ENCODE assay signal across 23 mouse cellular contexts in the genomic region with DNA sequence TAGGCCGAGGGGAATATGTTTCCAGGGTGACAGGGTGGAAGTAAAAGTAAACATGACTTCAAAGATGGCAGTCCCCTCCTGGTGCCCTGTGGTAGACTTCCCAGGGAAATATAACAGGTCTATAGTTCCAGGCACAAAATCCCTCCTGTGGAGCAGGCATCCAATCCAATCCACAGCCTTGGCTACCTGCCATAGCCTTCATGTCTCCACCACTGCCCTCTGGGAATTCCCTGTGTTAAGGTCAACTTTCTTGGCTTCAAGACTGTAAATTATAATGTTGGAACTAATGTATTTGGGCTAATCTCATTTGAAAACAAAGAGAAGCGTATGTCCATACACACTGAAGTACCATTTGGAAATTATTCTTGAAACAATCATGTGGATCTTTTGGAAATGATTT.
DNase-seq lines count a peak whose midpoint lies in the region; ATAC-seq and TF ChIP-seq lines count a peak whose summit lies in the region.
"Had no signal": no experiment of that assay in that cellular context is flagged by ENCODE, and none has a peak within 500 bp of the region (broad histone marks: within the 10 kb centered on the region; RNA-seq: fewer than 3 reads in every experiment).

No protein-coding gene starts in this region.

- no peak overlapping the region for H3K27ac ChIP-seq in kidney, postnatal 0 days
- H3K27ac ChIP-seq: forebrain, embryonic 10.5 days; heart, embryonic 13.5 days; hindbrain, embryonic 15.5 days; intestine, embryonic 15.5 days; layer of hippocampus, adult 2 months; stomach, embryonic 15.5 days had no signal

- peak; percentile 54 for DNase-seq in kidney, postnatal 0 days (ENCODE audit: low spot score)
- DNase-seq in kidney, adult 8-10 months: no peak
- DNase-seq in 3T3-L1 (ENCODE audit: low read depth, low spot score): peak; percentile 58
- peak; percentile 69 for DNase-seq in MN1 (ENCODE audit: low spot score)
- peak; percentile 60 for DNase-seq in adrenal gland, postnatal 14 days
- DNase-seq in thymus, postnatal 25 days: no peak
- no peak for DNase-seq in gastrocnemius, adult 8-10 months (ENCODE audit: low spot score in 2 of 2)
- DNase-seq: cerebellum, adult 11-12 months; cerebellum, postnatal 14 days; forebrain, postnatal 0 days; heart, postnatal 36 days; layer of hippocampus, postnatal 36 days; liver; right cerebral cortex, postnatal 25 days; thymus, adult 18-20 months had no signal

- no peaks in the 10 kb centered on the region for H3K9me3 ChIP-seq in kidney, postnatal 0 days (replicated peaks; ENCODE audit: low read length)
- H3K9me3 ChIP-seq: forebrain, embryonic 10.5 days; heart, embryonic 13.5 days; hindbrain, embryonic 15.5 days; intestine, embryonic 15.5 days; megakaryocyte, embryonic 14.5 days; stomach, embryonic 15.5 days had no signal

- H3K9ac ChIP-seq in kidney, postnatal 0 days (ENCODE audit: low read depth, low read length): no peak overlapping the region
- H3K9ac ChIP-seq: forebrain, postnatal 0 days; heart, embryonic 13.5 days; hindbrain, embryonic 15.5 days; intestine, embryonic 15.5 days; stomach, embryonic 15.5 days had no signal

- no peaks in the 10 kb centered on the region for H3K36me3 ChIP-seq in kidney, postnatal 0 days (ENCODE audit: insufficient read depth, low read length)
- H3K36me3 ChIP-seq: forebrain, embryonic 10.5 days; heart, embryonic 13.5 days; hindbrain, embryonic 15.5 days; intestine, embryonic 15.5 days; stomach, embryonic 15.5 days had no signal

- H3K4me2 ChIP-seq in kidney, postnatal 0 days (ENCODE audit: low read length): no peak overlapping the region
- H3K4me2 ChIP-seq: heart, embryonic 13.5 days; hindbrain, embryonic 15.5 days; intestine, embryonic 15.5 days; stomach, embryonic 15.5 days had no signal

- no peak for ATAC-seq in kidney, postnatal 0 days (replicated peaks; ENCODE audit: low FRiP score, low read depth)
- ATAC-seq: forebrain, postnatal 0 days; intestine, embryonic 15.5 days; lung, postnatal 0 days had no signal

- no peaks in the 10 kb centered on the region for H3K27me3 ChIP-seq in kidney, postnatal 0 days (ENCODE audit: insufficient read depth, low read length)
- H3K27me3 ChIP-seq: heart, embryonic 13.5 days; hindbrain, embryonic 15.5 days; intestine, embryonic 15.5 days; megakaryocyte, embryonic 14.5 days; stomach, embryonic 15.5 days had no signal

- TF ChIP-seq CTCF in kidney, postnatal 0 days (IDR thresholded peaks at IDR 0.05; ENCODE audit: low read depth): no peak

- 51% methylated on average over 2 of the region's 2 CpGs for WGBS in kidney, postnatal 0 days

- no peaks in the 10 kb centered on the region for H3K4me1 ChIP-seq in kidney, postnatal 0 days (replicated peaks; ENCODE audit: insufficient read depth, low read length)
- H3K4me1 ChIP-seq: forebrain, embryonic 10.5 days; hindbrain, embryonic 15.5 days; intestine, embryonic 15.5 days; megakaryocyte, embryonic 14.5 days; stomach, embryonic 15.5 days had no signal

- H3K4me3 ChIP-seq in kidney, postnatal 0 days (replicated peaks; ENCODE audit: low read depth, low read length): no peak overlapping the region
- H3K4me3 ChIP-seq: forebrain, embryonic 10.5 days; heart, embryonic 13.5 days; hindbrain, embryonic 15.5 days; intestine, embryonic 15.5 days; layer of hippocampus, adult 2 months; megakaryocyte, embryonic 14.5 days; stomach, embryonic 15.5 days had no signal

Comparison
In these comparisons a context has a peak if more than half of its experiments do, and no peak if none do; other contexts are left out.
1. DNase-seq: peak in kidney, postnatal 0 days (single experiment), 3T3-L1 (single experiment), MN1 (single experiment) and adrenal gland, postnatal 14 days (single experiment); none in kidney, adult 8-10 months (0 of 2), thymus, postnatal 25 days (single experiment) and gastrocnemius, adult 8-10 months (0 of 2).